Mouse (Mus musculus) heart, postnatal 25 days (tissue): ENCODE results near the gene Prmt1. TPM values are rescaled to one million over a fixed set of nuclear protein-coding genes. Genes with fewer than 3 reads are reported as not detected.

Source experiments
- DNase-seq: peaks from one replicate; pipeline ENCODE4 v3.0.0; 2022; ENCODE audit warnings: low spot score
- intact Hi-C: fragments of 180-260 bp; cut with DNase I; formaldehyde crosslinking; loops from one replicate; pipeline ENCODE4 v1.15.1; 2025
- total RNA-seq, 2 experiments: library from RNA; stranded (reverse); gene quantifications; 2 replicates each; pipeline ENCODE4 v1.2.3; 2021

The Prmt1 gene
- total RNA-seq, 2 experiments from 2014 or later, result 105 to 111 TPM

DNA sequence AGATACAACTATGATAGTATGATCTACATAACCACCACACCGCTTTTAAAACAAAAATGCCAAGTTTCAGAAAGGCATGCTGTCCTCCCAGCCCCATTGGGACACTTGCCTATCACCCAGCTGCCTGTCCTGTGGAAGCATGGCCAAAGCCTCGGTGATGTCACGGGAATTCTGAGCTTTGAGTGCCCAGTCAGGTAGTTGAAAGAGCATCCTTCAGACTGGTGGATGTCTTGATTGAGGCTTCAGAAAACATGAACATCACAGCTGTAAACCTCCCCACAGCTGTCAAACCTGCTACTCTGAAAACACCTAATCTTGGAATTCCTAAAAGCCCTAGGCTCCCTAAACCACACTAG lies 27.7 kb upstream of the Prmt1 start:
- DNase-seq, result no peak
- intact Hi-C loops, result loop anchor here (2.0 to 5.0 kb wide), 2 partner anchors 13 to 647 kb away; no protein-coding TSS in a partner anchor

DNA sequence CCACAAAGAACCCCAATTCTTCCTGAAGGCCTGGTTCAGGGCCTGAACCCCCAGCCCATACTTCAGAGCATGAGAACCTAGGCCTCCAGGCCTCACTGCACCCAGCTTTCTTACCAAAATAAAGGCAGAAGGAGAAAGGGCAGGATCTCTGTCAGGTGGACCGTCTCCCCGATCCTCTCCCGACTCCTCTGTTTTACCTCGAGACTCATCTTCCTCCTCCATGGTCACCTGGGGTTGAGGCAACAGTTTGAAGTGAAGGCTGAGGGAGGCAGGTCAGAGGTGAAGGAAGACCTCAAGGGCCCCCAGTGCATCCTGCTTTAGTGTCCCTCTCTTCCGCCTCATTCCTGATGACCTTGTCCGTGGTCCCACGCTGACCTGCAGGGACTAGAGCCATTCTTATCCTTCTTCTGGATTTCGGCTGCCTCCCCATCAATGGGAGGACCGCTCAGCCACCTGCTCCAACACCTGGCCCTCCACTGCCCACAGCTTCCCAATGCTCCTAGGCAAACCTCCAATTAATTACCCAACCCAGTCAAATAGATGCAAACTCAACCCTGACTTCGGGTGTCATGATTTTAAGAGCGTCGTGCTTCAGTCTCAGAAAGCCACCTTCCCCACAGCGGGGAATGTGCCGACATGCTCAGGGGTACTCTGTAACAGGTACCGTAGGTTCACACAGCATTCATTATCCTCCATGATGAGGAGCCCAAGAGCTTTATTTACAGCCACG lies 27.2 kb upstream of the Prmt1 start:
- no peak for DNase-seq
- intact Hi-C loops, result loop anchor here (2.0 to 5.0 kb wide), 2 partner anchors 13 to 646 kb away; no protein-coding TSS in a partner anchor

DNA sequence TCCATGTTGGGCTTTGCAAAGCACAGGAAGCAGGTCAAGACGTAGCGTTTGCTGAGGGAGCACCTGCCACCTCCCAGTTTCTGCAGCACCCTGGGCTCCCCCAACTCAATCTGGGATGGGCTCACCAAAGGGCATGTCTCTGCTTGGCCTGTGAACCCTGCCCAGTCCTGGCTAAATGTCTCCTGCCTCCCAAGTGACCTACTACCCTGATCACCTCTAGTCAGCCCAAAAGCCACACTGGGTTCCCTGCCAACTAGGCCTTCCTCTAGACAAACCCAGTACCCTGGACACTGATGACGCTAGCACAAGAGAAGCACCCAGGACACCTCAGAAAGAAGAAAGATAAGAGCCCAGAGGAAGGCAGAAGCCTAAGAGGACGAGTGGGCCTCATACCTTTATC lies 26.5 kb upstream of the Prmt1 start:
- DNase-seq, result no peak
- intact Hi-C loops, result loop anchor here (5.0 kb wide), 1 partner anchor 646 kb away; no protein-coding TSS in a partner anchor

DNA sequence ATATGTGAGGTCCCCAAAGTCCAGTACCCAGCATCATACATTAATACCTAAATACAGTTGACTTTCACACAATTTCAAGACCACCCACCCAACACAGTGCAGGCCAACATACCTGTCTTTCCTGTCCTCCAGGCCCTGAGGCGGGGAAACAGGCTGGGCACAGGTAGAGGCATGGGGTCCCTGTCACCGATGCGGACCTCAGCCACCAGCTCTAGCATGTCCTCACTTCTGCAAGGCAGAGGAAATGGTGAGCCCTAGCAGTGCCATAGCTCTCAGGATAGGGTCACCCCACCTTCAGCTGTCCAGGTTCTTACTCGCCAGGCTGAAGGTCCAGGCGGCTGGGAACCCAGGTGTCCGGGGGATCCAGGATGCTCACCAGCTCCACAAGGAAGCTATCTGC lies 25.6 kb upstream of the Prmt1 start:
- intact Hi-C loops, result loop anchor here (5.0 kb wide), 1 partner anchor 645 kb away; no protein-coding TSS in a partner anchor
- DNase-seq, result no peak

DNA sequence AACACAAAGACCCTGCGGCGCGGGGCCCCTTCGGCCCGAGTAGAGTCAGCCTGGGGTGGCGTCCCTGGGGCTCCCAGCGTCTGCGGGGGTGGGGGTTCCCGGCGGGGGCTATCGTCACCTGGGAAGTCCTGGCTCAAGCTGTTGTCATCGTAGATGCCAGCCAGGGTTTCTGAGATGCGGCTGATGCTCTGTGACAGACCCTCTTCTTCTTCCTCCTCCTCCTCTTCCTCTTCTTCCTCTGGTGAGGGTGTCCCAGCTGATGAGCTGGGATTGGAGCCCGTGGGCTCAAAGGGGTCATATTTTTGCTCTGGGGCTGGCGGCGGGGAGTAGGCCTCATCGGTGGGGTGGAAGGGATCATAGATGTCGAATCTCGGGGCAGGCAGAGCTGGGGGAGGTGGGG lies 22.0 kb upstream of the Prmt1 start:
- no peak for DNase-seq
- intact Hi-C loops, result no loop called here

DNA sequence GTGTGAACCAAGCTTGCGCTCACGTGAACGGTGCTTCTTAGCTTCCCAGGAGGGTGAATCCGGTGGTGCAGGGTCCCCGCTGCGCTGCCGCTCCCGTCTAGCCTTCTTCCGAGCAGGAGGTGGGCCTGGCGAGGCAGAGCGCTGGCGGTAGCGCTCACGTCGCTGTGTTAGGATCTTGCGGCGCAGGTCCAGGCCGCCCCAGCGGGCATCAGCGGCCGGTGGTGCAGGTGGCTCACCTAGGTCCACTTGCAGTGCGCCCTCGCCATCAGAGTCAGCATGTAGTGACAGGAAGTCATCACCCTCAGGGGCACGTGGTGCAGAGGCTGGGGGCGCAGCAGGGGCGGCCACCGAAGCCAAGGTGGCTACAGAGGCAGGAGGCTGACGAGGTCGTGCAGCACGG lies 21.5 kb upstream of the Prmt1 start:
- intact Hi-C loops, result no loop called here
- DNase-seq, result no peak

DNA sequence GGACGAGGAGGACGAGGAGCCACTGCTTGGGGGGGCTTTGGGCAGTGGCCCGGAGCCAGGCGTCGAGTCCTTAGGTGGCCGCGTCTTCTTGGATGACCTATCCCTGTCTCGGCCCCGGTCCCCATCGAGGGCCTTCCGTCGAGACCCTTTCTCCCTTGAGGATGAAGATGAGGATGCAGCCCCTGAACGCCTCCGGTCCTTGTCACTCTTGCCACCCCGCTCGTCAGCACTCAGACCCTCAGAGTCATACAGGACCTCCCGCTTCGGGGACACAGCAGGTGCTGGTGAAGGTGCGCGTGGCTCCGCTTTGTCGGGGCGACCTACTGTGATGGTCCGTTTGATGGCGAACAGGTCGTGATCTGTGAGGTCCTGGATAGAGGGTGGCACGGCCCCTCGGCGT lies 20.8 kb upstream of the Prmt1 start:
- no peak for DNase-seq
- intact Hi-C loops, result no loop called here

DNA sequence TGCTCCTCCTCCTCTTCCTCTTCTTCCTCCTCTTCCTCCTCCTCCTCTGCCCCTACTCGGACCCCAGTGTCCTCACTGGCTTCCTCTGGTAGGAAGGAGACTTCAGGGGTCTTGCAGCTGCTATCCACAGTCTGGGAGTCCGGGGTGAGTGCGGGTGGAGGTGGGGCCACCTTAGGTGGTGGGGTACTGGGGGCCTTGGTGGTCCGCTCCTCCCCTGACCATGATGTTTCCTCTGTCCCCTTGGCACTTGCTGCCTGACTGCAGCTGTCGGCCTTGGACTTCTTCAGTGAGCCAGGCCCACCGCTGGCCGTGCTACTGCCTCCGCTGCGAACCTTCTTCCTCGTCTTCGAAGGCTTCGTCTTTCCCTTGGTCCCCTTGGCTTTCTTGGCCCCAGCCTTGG lies 20.1 kb upstream of the Prmt1 start:
- DNase-seq, result no peak
- intact Hi-C loops, result no loop called here

DNA sequence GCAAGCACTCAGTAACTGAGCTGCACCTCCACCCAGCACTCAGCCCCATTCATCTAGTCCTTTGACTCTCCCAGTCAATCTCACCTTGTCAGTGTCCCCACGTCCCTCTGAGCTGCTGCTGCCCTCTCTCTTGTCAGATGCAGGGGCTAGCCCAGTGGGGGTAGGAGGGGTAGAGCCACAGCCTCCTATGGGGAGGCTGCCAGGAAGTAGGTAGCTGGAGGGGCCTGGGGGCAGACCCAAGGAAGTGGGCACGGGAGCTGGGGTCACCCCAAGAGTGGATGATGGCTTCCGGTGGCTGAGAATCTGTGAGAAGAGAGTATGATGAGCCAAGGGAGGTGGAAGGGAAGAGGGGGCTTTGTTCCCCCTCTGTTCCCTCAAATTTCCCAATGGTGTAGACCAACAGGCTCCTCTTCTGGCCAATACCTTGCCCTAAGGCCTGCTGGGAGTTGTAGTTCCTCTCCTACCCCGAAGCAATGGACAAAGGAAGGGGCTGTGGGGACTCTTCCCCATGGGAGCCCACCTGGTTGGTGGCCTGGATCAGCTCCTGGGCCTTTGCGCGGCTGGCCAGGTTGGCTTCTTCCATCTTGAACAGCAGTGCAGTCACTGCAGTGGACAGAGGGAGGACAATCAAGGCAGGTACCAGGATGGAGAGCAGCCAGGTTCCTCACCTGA lies 19.1 kb upstream of the Prmt1 start:
- DNase-seq, result no peak
- intact Hi-C loops, result no loop called here

DNA sequence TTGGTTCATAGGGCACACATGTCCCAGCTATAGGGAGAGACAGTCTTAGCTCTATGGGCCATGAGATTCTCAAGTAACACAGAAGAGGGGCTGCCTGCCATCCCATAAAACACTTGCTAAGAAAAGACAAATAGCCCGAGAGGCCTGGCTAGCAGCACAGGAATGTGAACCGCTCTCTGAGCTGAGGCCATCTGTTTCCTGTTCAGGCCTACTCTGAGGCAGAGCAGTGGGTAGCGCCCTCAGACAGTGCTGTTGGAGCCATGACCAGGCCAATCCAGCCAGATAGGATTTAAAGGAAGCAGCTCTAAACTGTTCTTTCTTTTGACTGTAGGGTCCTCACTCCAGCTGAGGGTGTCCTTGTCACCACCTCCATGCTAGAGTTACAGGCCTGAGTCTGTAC lies 18.2 kb upstream of the Prmt1 start:
- intact Hi-C loops, result no loop called here
- DNase-seq, result no peak

DNA sequence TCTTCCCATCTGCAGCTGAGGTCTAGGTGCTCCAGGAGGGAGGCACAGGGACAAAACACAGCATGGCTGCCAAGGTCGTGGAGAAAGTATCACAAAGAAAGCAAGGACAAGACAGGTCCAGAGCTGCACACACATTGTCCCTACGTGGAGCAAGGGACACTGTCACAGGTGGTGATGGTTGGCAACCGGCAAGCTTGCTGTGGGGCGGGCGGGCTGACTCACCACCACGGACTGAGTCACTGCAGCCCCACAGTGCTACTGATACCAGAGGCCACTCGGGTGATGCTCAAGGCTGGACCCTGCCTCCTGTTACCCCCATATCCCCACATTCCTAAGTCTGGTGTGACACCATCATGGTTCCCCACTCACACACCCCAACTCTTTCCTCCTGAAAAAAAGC lies 16.1 kb upstream of the Prmt1 start:
- intact Hi-C loops, result no loop called here

DNA sequence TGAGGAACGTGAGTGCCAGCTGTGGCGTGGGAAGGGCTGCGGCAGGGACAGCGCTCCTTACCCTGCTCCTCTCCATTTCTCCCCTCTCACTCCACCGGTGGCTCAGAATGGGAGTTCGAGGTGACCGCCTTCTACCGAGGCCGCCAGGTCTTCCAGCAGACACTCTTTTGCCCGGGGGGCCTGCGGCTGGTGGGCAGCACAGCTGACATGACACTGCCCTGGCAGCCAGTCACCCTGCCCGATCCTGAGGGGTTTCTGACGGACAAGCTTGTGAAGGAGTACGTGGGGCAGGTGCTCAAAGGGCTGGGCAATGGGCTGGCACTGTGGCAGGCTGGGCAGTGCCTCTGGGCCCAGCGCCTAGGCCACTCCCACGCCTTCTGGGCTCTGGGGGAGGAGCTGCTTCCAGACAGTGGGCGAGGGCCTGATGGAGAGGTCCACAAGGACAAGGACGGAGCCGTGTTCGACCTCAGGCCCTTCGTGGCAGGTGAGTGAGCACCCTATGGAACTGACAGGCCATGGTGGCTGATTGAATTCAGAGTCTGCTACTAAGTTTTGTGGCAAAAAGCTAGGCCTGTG lies 14.3 kb upstream of the Prmt1 start:
- intact Hi-C loops, result loop anchor here (2.0 kb wide), 1 partner anchor 14 kb away; no protein-coding TSS in a partner anchor
- no peak for DNase-seq

More for the DNA sequence above, 16.1 kb upstream of the Prmt1 start:
- no peak for DNase-seq

DNA sequence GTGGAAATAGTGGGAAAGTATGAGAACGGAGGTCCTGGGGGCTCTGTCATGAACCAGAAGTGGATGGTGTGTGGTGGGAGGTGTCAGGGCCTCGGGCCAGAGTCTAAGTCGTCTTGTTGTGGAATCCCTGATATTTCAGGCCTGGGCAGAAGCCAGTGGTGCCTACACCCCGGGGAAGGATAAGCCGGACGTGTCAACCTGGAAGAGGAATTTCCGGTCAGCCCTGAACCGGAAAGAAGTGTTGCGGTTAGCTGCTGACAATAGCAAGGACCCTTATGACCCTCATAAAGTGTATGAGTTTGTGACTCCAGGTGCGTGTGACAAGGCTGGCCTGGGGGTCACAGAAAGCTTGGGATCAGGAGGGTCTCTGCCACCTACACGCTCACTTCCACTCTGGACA lies 13.4 kb upstream of the Prmt1 start:
- intact Hi-C loops, result loop anchor here (2.0 kb wide), 1 partner anchor 15 kb away; no protein-coding TSS in a partner anchor
- no peak for DNase-seq

DNA sequence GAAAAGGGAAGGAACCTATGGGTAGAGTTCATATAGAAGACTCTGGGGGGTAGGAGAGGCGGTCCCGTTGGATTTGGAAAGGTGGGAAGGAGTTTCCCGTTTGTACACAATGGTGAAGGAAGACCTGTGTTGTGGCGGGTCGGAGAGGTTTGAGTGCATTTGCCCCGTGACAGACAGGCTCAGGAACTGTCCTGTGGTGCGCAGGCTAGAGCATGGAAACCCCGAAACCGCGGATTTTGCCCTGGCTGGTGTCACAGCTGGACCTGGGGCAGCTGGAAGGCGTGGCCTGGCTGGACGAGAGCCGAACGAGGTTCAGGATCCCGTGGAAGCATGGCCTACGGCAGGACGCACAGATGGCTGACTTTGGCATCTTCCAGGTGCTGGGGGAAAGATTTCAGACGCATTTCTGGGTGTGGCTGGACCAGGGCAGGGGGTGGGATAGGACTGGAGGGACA lies 12.2 kb upstream of the Prmt1 start, which contains the start of gene Bcl2l12:
Gene Bcl2l12 (minus strand): TSS at position 212 of the 455 bp plus-strand sequence.
- intact Hi-C loops, result no loop called here
- DNase-seq, result peak; percentile 42

DNA sequence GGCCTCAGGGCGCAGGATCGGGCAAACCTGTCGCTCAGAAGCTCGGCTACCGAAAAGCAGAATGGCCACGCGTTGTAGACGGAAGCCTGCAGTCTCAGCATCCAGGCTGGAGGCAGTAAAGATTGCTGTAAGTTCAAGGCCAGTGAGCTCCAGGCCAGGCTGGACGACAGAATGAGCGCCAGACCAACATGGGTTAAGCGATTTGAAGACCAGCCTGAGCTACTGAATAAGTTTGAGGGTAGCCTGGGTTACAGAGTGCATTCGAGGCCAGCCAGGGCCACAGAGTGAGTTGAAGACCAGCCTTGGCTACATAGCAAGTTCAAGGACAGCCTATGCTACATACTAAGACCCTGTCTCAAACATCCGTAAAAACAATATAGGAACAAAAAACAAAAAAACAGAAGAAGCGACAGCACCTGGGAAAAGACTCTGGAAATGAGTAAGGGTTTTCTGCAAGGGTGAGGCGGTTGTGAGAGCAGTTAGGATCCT lies 11.6 kb upstream of the Prmt1 start:
- DNase-seq, result no peak
- intact Hi-C loops, result no loop called here

DNA sequence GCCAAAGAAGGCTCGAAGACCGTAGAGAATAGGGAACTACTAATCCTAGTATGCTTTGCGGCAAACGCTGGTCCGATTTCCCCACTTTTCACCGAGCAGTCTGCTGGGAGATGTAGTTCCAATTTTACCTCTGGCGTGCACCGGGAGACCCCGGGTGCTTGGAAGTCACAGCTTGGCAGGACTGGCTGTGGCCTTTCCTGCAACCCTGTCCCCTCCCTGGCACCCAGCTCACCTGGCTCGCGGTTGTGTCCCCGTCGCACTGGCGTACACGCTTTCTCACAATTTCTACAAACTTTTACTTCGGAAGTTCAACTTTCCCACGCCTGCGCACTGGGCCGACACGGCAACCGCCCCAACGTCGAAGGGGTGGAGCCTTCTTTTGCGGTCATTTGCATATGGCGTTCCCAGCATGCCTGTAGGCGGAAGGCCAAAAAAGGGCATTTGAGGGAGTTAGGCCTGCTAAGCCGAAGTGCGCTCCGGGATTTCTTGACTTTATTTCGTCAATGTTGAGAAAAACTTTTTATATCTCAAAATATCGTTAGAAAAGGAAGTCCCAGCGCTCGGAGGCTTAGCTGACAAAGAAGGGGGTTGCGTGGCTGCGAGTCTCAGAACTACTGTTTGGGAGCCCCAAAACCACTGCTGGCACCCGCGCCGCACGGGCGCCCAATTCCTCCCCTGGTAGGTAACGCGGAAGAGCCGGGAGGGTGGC lies 11.0 kb upstream of the Prmt1 start, which contains the start of gene Irf3:
Gene Irf3 (plus strand): TSS at position 418 of the 709 bp plus-strand sequence.
- DNase-seq, result peak; percentile 93
- intact Hi-C loops, result no loop called here

DNA sequence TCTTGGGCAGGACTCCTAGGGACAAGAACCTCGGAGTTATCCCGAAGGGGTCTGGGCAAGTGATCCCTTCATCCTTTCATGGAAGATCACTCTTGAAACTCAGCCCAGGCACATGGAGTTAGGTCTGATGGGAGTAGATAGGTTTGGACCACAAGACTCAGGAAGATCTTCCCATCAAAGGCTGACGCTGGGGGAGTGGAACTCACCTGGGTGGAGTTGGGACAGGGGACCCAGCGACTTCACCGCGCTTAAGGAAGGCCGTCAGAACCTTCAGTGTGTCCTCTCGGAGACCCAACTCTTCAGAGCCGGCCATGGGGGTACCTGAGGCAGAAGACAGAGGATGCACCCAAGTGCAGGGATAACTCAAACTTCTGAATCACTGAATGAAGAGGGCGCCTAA lies 10.3 kb upstream of the Prmt1 start:
- no peak for DNase-seq
- intact Hi-C loops, result no loop called here

DNA sequence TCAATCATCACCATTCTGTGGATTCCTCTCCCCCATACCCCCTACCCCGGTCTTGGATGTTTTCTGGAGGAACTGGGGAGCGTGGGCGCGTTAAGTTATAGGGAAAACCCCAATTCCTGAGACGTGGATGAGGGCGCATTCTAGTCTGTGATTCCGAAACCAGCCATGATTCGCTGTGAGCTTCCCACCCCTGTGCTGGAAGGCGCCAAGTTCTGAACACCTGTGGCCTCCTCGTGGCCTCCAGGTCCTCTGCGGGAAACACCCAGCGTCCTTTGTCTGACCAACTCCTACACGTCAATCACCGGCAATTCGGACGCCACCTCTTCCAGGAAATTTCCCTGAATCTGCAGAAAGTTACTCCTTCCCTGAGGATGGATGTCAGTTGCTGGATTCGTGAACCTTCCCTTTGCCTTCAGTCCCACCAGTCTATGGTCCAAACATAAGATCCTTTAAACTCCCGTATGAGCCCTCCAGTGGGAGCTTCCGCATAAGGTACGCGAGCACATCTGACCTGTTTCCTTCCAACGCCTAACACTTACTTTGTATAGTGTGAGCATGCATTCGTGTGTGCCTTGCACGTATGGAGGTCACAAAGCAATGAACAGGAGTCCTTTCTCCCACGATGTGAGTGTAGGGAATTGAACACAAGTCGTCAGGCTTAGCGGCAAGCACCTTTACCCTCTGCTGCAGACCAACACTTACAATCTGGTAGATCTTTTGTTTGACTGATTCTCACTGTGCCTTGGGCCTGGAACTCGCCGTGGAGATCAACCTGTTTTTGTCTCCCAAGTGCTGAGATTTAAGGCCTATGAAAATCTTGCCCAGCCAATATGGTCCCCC lies 731 bp upstream of the Prmt1 start:
- intact Hi-C loops, result loop anchor here (5.0 kb wide), 1 partner anchor 140 kb away; the partner anchor contains the start of gene Rpl13a
- DNase-seq, result no peak

DNA sequence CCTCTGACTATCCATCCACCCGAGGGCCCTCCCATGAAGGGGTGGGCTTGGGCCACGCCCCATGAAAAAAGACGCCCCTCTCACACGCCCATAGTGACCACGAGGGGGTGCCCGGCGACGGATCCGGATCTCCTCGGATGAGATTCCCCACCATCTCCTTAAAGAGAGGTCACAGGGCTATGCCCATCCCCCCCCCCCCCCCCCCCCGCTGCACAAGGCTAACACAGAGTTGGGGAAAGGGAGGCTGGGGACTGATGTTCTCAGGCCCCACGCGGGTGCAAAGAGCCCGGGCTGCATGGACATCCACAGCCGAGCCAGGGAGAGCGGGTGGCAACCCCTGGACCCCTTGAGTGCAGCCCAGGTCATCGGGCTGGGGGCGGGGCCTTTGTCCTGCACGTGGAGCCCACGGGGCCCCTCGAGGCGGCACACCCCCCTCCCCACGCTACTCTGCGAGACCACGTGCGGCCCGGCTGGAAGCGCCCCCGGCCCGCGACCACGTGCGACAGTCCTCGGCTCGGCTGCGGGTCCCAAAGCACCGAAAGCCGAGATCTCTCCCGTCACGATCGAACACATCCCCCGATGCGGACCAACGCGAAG lies 675 bp downstream of the Prmt1 start:
- intact Hi-C loops, result loop anchor here (5.0 kb wide), 1 partner anchor 142 kb away; the partner anchor contains the start of gene Rpl13a
- DNase-seq, result peak; percentile 67
